Mouse (Mus musculus) kidney, adult 2 months (tissue): ENCODE data around the gene Pgs1.

ENCODE experiments used
- CTCF ChIP-seq: fragments of 200-500 bp; conservative IDR thresholded peaks from 2 replicates; pipeline ENCODE4 v1.5.1; 2011; ENCODE audit warnings: low read depth, mild to moderate bottlenecking, control low read depth, low read length, moderate library complexity, mixed read lengths; ENCODE audit not compliant: insufficient read depth, insufficient read length
- POLR2A ChIP-seq: fragments of 200-500 bp; IDR thresholded peaks from one replicate; pipeline ENCODE4 v1.6.1; 2011; ENCODE audit warnings: low read depth, low read length, control low read depth

GRCm38 (mm10) chr11:117996066-117996465 is 10.0 kb downstream of the Pgs1 start:
- TF ChIP-seq CTCF: no peak
- TF ChIP-seq POLR2A: no peak
